ENCODE assay signal across 20 mouse cellular contexts in the genomic region with DNA sequence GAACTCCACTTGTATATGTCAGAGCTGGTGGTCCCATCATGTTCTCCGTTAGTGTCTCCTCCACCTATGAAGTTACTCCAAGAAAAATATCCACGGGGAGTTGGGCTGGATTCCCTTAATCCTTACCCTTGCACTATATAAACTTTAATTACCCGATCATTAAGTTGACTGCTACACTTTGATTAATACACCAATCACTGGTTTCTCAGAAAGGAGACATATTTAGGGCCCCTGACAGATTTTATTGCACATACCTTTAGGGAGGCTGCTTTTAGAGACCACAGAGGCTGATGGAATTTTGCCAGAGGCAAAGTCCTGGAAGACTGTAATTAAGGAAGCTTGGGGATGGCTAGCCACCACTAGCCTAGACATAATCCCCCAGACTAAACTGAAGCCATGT.
DNase-seq lines count a peak whose midpoint lies in the region; ATAC-seq and TF ChIP-seq lines count a peak whose summit lies in the region.
"Had no signal": no experiment of that assay in that cellular context is flagged by ENCODE, and none has a peak within 500 bp of the region (broad histone marks: within the 10 kb centered on the region; RNA-seq: fewer than 3 reads in every experiment).

No protein-coding gene starts in this region.

- TF ChIP-seq CTCF in midbrain, postnatal 0 days (IDR thresholded peaks at IDR 0.05) = no peak

- H3K9ac ChIP-seq in kidney, embryonic 15.5 days = no peak overlapping the region
- H3K9ac ChIP-seq in limb, embryonic 11.5 days (ENCODE audit: low read length) = no peak overlapping the region
- no peak overlapping the region for H3K9ac ChIP-seq in limb, embryonic 12.5 days (replicated peaks)
- H3K9ac ChIP-seq in midbrain, postnatal 0 days (replicated peaks; ENCODE audit: low read length, poor library complexity, severe bottlenecking) = no peak overlapping the region
- H3K9ac ChIP-seq: forebrain, embryonic 13.5 days; forebrain, postnatal 0 days; hindbrain, embryonic 12.5 days had no signal

- H3K4me1 ChIP-seq in kidney, embryonic 15.5 days = 0 out of 2 replicates have a peak, but pooled peaks cover 5% of the 10 kb centered on the region
- no peaks in the 10 kb centered on the region for H3K4me1 ChIP-seq in limb, embryonic 11.5 days (ENCODE audit: control insufficient read depth, insufficient read depth, low read length)
- peaks cover 22% of the 10 kb centered on the region for H3K4me1 ChIP-seq in limb, embryonic 10.5 days
- peaks cover 18% of the 10 kb centered on the region for H3K4me1 ChIP-seq in limb, embryonic 12.5 days (replicated peaks)
- no peaks in the 10 kb centered on the region for H3K4me1 ChIP-seq in midbrain, postnatal 0 days (ENCODE audit: insufficient read depth, low read length)
- H3K4me1 ChIP-seq: forebrain, embryonic 13.5 days; heart, embryonic 10.5 days; hindbrain, embryonic 12.5 days had no signal

- no peak overlapping the region for H3K4me2 ChIP-seq in kidney, embryonic 15.5 days
- no peak overlapping the region for H3K4me2 ChIP-seq in limb, embryonic 11.5 days (ENCODE audit: low read depth, severe bottlenecking)
- no peak overlapping the region for H3K4me2 ChIP-seq in limb, embryonic 12.5 days
- H3K4me2 ChIP-seq in midbrain, postnatal 0 days (ENCODE audit: low read depth, low read length, poor library complexity, severe bottlenecking) = no peak overlapping the region
- H3K4me2 ChIP-seq: forebrain, embryonic 13.5 days; hindbrain, embryonic 12.5 days had no signal

- H3K36me3 ChIP-seq in kidney, embryonic 15.5 days = no peaks in the 10 kb centered on the region
- H3K36me3 ChIP-seq in limb, embryonic 11.5 days (ENCODE audit: control insufficient read depth, insufficient read depth, low read length) = no peaks in the 10 kb centered on the region
- no peaks in the 10 kb centered on the region for H3K36me3 ChIP-seq in limb, embryonic 10.5 days
- no peaks in the 10 kb centered on the region for H3K36me3 ChIP-seq in limb, embryonic 12.5 days
- H3K36me3 ChIP-seq in midbrain, postnatal 0 days (ENCODE audit: insufficient read depth, low read length) = no peaks in the 10 kb centered on the region
- H3K36me3 ChIP-seq: heart, embryonic 10.5 days; hindbrain, embryonic 12.5 days had no signal

- no peaks in the 10 kb centered on the region for H3K27me3 ChIP-seq in kidney, embryonic 15.5 days
- H3K27me3 ChIP-seq in limb, embryonic 11.5 days (ENCODE audit: control insufficient read depth, insufficient read depth, low read length) = no peaks in the 10 kb centered on the region
- H3K27me3 ChIP-seq in limb, embryonic 10.5 days (ENCODE audit: low read depth, poor library complexity, severe bottlenecking) = no peaks in the 10 kb centered on the region
- no peaks in the 10 kb centered on the region for H3K27me3 ChIP-seq in limb, embryonic 12.5 days
- H3K27me3 ChIP-seq in midbrain, postnatal 0 days (ENCODE audit: insufficient read depth, low read length) = no peaks in the 10 kb centered on the region
- H3K27me3 ChIP-seq: forebrain, embryonic 13.5 days; hindbrain, embryonic 12.5 days had no signal

- H3K27ac ChIP-seq in kidney, embryonic 15.5 days = no peak overlapping the region
- H3K27ac ChIP-seq in limb, embryonic 11.5 days (replicated peaks; ENCODE audit: low read depth, low read length) = no peak overlapping the region
- H3K27ac ChIP-seq in limb, embryonic 10.5 days = no peak overlapping the region
- no peak overlapping the region for H3K27ac ChIP-seq in limb, embryonic 12.5 days
- H3K27ac ChIP-seq in midbrain, postnatal 0 days (ENCODE audit: low read depth, low read length) = no peak overlapping the region
- H3K27ac ChIP-seq: forebrain, embryonic 13.5 days; heart, embryonic 10.5 days; hindbrain, embryonic 12.5 days had no signal

- 29% methylated on average over 3 of the region's 3 CpGs for WGBS in kidney, embryonic 15.5 days
- WGBS in limb, embryonic 11.5 days = 19% methylated on average over 3 of the region's 3 CpGs
- 31% methylated on average over 3 of the region's 3 CpGs for WGBS in limb, embryonic 10.5 days
- WGBS in limb, embryonic 12.5 days = 17% methylated on average over 3 of the region's 3 CpGs
- 83% methylated on average over 3 of the region's 3 CpGs for WGBS in midbrain, postnatal 0 days

- no peak for DNase-seq in kidney, adult 8-10 months
- peak; percentile 37 for DNase-seq in limb, embryonic 11.5 days (ENCODE audit: low spot score)
- no peak for DNase-seq in limb, embryonic 10.5 days (ENCODE audit: low spot score)
- DNase-seq in ovary, postnatal 14 days (ENCODE audit: low spot score) = no peak
- DNase-seq in midbrain, postnatal 0 days (ENCODE audit: low spot score) = no peak
- DNase-seq: adrenal gland, adult 8-10 months; adrenal gland, postnatal 36 days; cerebellum, adult 2 months; cerebellum, postnatal 10 days; forebrain, postnatal 0 days; gastrocnemius, postnatal 36 days; heart, adult 18-20 months; heart, postnatal 10 days; heart, postnatal 4 days had no signal

- H3K4me3 ChIP-seq in kidney, embryonic 15.5 days (replicated peaks) = no peak overlapping the region
- no peak overlapping the region for H3K4me3 ChIP-seq in limb, embryonic 11.5 days (ENCODE audit: low read depth, low read length)
- no peak overlapping the region for H3K4me3 ChIP-seq in limb, embryonic 10.5 days
- no peak overlapping the region for H3K4me3 ChIP-seq in limb, embryonic 12.5 days (replicated peaks)
- H3K4me3 ChIP-seq in midbrain, postnatal 0 days (ENCODE audit: low read depth, low read length) = no peak overlapping the region
- H3K4me3 ChIP-seq: forebrain, embryonic 13.5 days; heart, embryonic 10.5 days; hindbrain, embryonic 12.5 days had no signal

- ATAC-seq in kidney, embryonic 15.5 days (replicated peaks; ENCODE audit: low FRiP score) = peak; percentile 71
- ATAC-seq in limb, embryonic 11.5 days (ENCODE audit: insufficient number of reproducible peaks, low FRiP score, low TSS enrichment, low read depth) = 0 out of 2 replicates have a peak, but pooled peaks have one; percentile 44
- ATAC-seq in limb, embryonic 12.5 days (ENCODE audit: insufficient number of reproducible peaks, insufficient read depth, low FRiP score, low TSS enrichment, low read depth) = peak; percentile 75
- no peak for ATAC-seq in midbrain, postnatal 0 days (ENCODE audit: low FRiP score)
- ATAC-seq: forebrain, embryonic 13.5 days; forebrain, postnatal 0 days; hindbrain, embryonic 16.5 days had no signal

- no peaks in the 10 kb centered on the region for H3K9me3 ChIP-seq in kidney, embryonic 15.5 days (replicated peaks)
- no peaks in the 10 kb centered on the region for H3K9me3 ChIP-seq in limb, embryonic 11.5 days (ENCODE audit: control insufficient read depth, low read length)
- no peaks in the 10 kb centered on the region for H3K9me3 ChIP-seq in limb, embryonic 10.5 days (replicated peaks)
- H3K9me3 ChIP-seq in limb, embryonic 12.5 days = no peaks in the 10 kb centered on the region
- H3K9me3 ChIP-seq in midbrain, postnatal 0 days (ENCODE audit: low read length) = no peaks in the 10 kb centered on the region
- H3K9me3 ChIP-seq: forebrain, embryonic 13.5 days; heart, embryonic 10.5 days; hindbrain, embryonic 12.5 days had no signal
